Mouse (Mus musculus) cerebellum, postnatal 14 days (tissue): ENCODE data around the gene Tmem41a.
"Not testable (repeated sequence)": the region's sequence is repeated elsewhere in the genome, so short reads cannot be mapped to it uniquely, and the experiment has no call there.

Experiments used
- DNase-seq, 2 experiments: peaks; one replicate each; pipeline ENCODE4 v3.0.0; 2021; ENCODE audit warnings: mixed read lengths in 2 of 2

Tmem41a gene

GRCm38 (mm10) chr16:21946761-21947715 lies at the start of gene Tmem41a:
Gene Tmem41a (minus strand): TSS chr16:21947552.
- peak; percentile 93 to 95 for DNase-seq

- DNase-seq, result no peak
These were observed 49.0 kb upstream of the Tmem41a start for GRCm38 (mm10) chr16:21996402-21996801.

- DNase-seq, result no peak
These were observed 48.0 kb upstream of the Tmem41a start, which contains the start of gene Liph for GRCm38 (mm10) chr16:21995304-21995703. Gene Liph (minus strand): TSS chr16:21995663.

GRCm38 (mm10) chr16:21991774-21992173 lies 44.4 kb upstream of the Tmem41a start:
- DNase-seq, result no peak

- not testable (repeated sequence) for DNase-seq
These were observed 43.5 kb upstream of the Tmem41a start for GRCm38 (mm10) chr16:21990893-21991292.

GRCm38 (mm10) chr16:21987956-21988355 lies 40.6 kb upstream of the Tmem41a start:
- no peak for DNase-seq

- no peak for DNase-seq
These were observed 38.8 kb upstream of the Tmem41a start for GRCm38 (mm10) chr16:21986191-21986590.

GRCm38 (mm10) chr16:21984091-21984490 lies 36.7 kb upstream of the Tmem41a start:
- no peak for DNase-seq

GRCm38 (mm10) chr16:21983581-21983980 lies 36.2 kb upstream of the Tmem41a start:
- no peak for DNase-seq

- DNase-seq, result no peak
These were observed 35.8 kb upstream of the Tmem41a start for GRCm38 (mm10) chr16:21983146-21983545.

GRCm38 (mm10) chr16:21977347-21977746 lies 30.0 kb upstream of the Tmem41a start:
- DNase-seq, result no peak

- no peak for DNase-seq
These were observed 28.9 kb upstream of the Tmem41a start for GRCm38 (mm10) chr16:21976203-21976602.

GRCm38 (mm10) chr16:21971446-21971845 lies 24.1 kb upstream of the Tmem41a start:
- DNase-seq, result no peak

GRCm38 (mm10) chr16:21970536-21970935 lies 23.2 kb upstream of the Tmem41a start:
- DNase-seq, result no peak

- DNase-seq, result no peak
These were observed 22.5 kb upstream of the Tmem41a start for GRCm38 (mm10) chr16:21969874-21970273.

GRCm38 (mm10) chr16:21965576-21965975 lies 18.2 kb upstream of the Tmem41a start:
- no peak for DNase-seq

- DNase-seq, result no peak
These were observed 8.2 kb upstream of the Tmem41a start for GRCm38 (mm10) chr16:21955591-21955990.

- DNase-seq, result no peak
These were observed 18.9 kb downstream of the Tmem41a start for GRCm38 (mm10) chr16:21928471-21928870.

GRCm38 (mm10) chr16:21916681-21917080 lies 30.7 kb downstream of the Tmem41a start:
- DNase-seq, result peak in 1 of 2 experiments; percentile 22

GRCm38 (mm10) chr16:21913347-21913746 lies 34.0 kb downstream of the Tmem41a start:
- no peak for DNase-seq

- not testable (repeated sequence) for DNase-seq
These were observed 38.4 kb downstream of the Tmem41a start for GRCm38 (mm10) chr16:21908906-21909305.

GRCm38 (mm10) chr16:21906902-21907301 lies 40.5 kb downstream of the Tmem41a start:
- no peak for DNase-seq

GRCm38 (mm10) chr16:21905996-21906395 lies 41.4 kb downstream of the Tmem41a start:
- no peak for DNase-seq

- no peak for DNase-seq
These were observed 42.7 kb downstream of the Tmem41a start for GRCm38 (mm10) chr16:21904636-21905035.
